Mouse (Mus musculus) kidney, adult 2 months (tissue): Measurements from ENCODE around the gene Fam107b. TPM values are rescaled to one million over a fixed set of nuclear protein-coding genes. Genes with fewer than 3 reads are reported as not detected.
"Not testable (repeated sequence)": the region's sequence is repeated elsewhere in the genome, so short reads cannot be mapped to it uniquely, and the experiment has no call there.

Experiments
- DNase-seq: peaks from one replicate; pipeline ENCODE4 v3.0.0; 2021
- H3K27ac ChIP-seq: fragments of 200-500 bp; 2 replicates; pipeline ENCODE4 v1.5.1; 2012; ENCODE audit warnings: low read depth, low read length, control low read depth, inconsistent platforms; ENCODE audit not compliant: insufficient read depth
- H3K27me3 ChIP-seq: fragments of 200-500 bp; replicated peaks from 2 replicates; pipeline ENCODE4 v1.6.1; 2012; ENCODE audit warnings: mild to moderate bottlenecking, moderate library complexity, low read length, inconsistent platforms; ENCODE audit not compliant: control insufficient read depth, insufficient read depth
- H3K36me3 ChIP-seq: fragments of 200-500 bp; 2 replicates; pipeline ENCODE4 v1.6.1; 2012; ENCODE audit warnings: mild to moderate bottlenecking, moderate library complexity, low read length, inconsistent platforms; ENCODE audit not compliant: control insufficient read depth, insufficient read depth
- H3K4me1 ChIP-seq: fragments of 200-500 bp; 2 replicates; pipeline ENCODE4 v1.6.1; 2011; ENCODE audit warnings: low read length; ENCODE audit not compliant: control insufficient read depth, insufficient read depth
- H3K4me3 ChIP-seq: fragments of 200-500 bp; 2 replicates; pipeline ENCODE4 v1.5.1; 2011; ENCODE audit warnings: mild to moderate bottlenecking, low read depth, low read length, control low read depth; ENCODE audit not compliant: insufficient read depth
- CTCF ChIP-seq: fragments of 200-500 bp; conservative IDR thresholded peaks from 2 replicates; pipeline ENCODE4 v1.5.1; 2011; ENCODE audit warnings: low read depth, mild to moderate bottlenecking, control low read depth, low read length, moderate library complexity, mixed read lengths; ENCODE audit not compliant: insufficient read depth, insufficient read length
- POLR2A ChIP-seq: fragments of 200-500 bp; IDR thresholded peaks from one replicate; pipeline ENCODE4 v1.6.1; 2011; ENCODE audit warnings: low read depth, low read length, control low read depth
- WGBS: fragments of 180-500 bp; shearing (Covaris S2); methylation state at CpG from one replicate; pipeline ENCODE4 v1.1.7; 2018; 5-methylcytosine and 5-hydroxymethylcytosine counted together
- polyA plus RNA-seq: library from polyadenylated mRNA; depleted of rRNA; stranded (reverse); fragments of >200 nt; gene quantifications from 2 replicates; pipeline ENCODE4 v1.2.3, GENCODE M21; 2012

Gene Fam107b
- polyA plus RNA-seq, 1 experiment = 54.3 TPM

- peak; percentile 99 for DNase-seq
- Histone ChIP-seq H3K4me1 (peaks cover 20% of the 10 kb centered on the region), H3K27ac (peak overlapping the region; percentile 85), H3K36me3 (no peaks in the 10 kb centered on the region), H3K4me3 (peak overlapping the region; percentile 89), H3K27me3 (no peaks in the 10 kb centered on the region)
- WGBS = under 1% methylated on average over 41 of the region's 41 CpGs
- TF ChIP-seq CTCF = no peak
- TF ChIP-seq POLR2A = peak; percentile 68
Observed at GRCm38 (mm10) chr2:3713212-3713681, 143.0 kb downstream of the Fam107b start.

- Histone ChIP-seq H3K27me3 (no peaks in the 10 kb centered on the region), H3K4me1 (peaks cover 20% of the 10 kb centered on the region), H3K4me3 (peak overlapping the region; percentile 89), H3K36me3 (no peaks in the 10 kb centered on the region), H3K27ac (peak overlapping the region; percentile 74)
- DNase-seq = peak; percentile 51
- WGBS = under 1% methylated on average over 38 of the region's 38 CpGs
- TF ChIP-seq POLR2A (no peak), CTCF (no peak)
Observed at GRCm38 (mm10) chr2:3713682-3714361, 143.5 kb downstream of the Fam107b start.

- Histone ChIP-seq H3K4me1 (peaks cover 20% of the 10 kb centered on the region), H3K36me3 (no peaks in the 10 kb centered on the region), H3K27me3 (no peaks in the 10 kb centered on the region), H3K4me3 (peak overlapping the region; percentile 89), H3K27ac (no peak overlapping the region)
- TF ChIP-seq POLR2A (no peak), CTCF (no peak)
- 33% methylated on average over 1 of the region's 1 CpGs for WGBS
- no peak for DNase-seq
Observed at GRCm38 (mm10) chr2:3714511-3714910, 144.2 kb downstream of the Fam107b start.

- TF ChIP-seq CTCF (no peak), POLR2A (no peak)
- DNase-seq = no peak
- H3K27ac ChIP-seq = no peak overlapping the region; the same call in 1 of the 2 replicates
- H3K36me3 ChIP-seq = no peaks in the 10 kb centered on the region
- no peaks in the 10 kb centered on the region for H3K27me3 ChIP-seq
- WGBS = 17% methylated on average over 3 of the region's 3 CpGs
- H3K4me1 ChIP-seq = peaks cover 25% of the 10 kb centered on the region
- H3K4me3 ChIP-seq = peak overlapping the region; percentile 1
Observed at GRCm38 (mm10) chr2:3715424-3715823, 145.1 kb downstream of the Fam107b start.

GRCm38 (mm10) chr2:3717268-3717667, 147.0 kb downstream of the Fam107b start:
- Histone ChIP-seq H3K4me3 (no peak overlapping the region), H3K27me3 (no peaks in the 10 kb centered on the region), H3K27ac (no peak overlapping the region), H3K36me3 (no peaks in the 10 kb centered on the region), H3K4me1 (peaks cover 25% of the 10 kb centered on the region)
- 56% methylated on average over 5 of the region's 5 CpGs for WGBS
- DNase-seq = no peak
- no peak for TF ChIP-seq CTCF
- no peak for TF ChIP-seq POLR2A

GRCm38 (mm10) chr2:3717847-3718246, 147.6 kb downstream of the Fam107b start:
- no peaks in the 10 kb centered on the region for H3K27me3 ChIP-seq
- no peak overlapping the region for H3K27ac ChIP-seq
- no peaks in the 10 kb centered on the region for H3K36me3 ChIP-seq
- H3K4me1 ChIP-seq = peaks cover 23% of the 10 kb centered on the region
- H3K4me3 ChIP-seq = no peak overlapping the region
- 52% methylated on average over 4 of the region's 4 CpGs for WGBS
- TF ChIP-seq POLR2A (no peak), CTCF (no peak)
- no peak for DNase-seq

GRCm38 (mm10) chr2:3719436-3720121, 149.3 kb downstream of the Fam107b start:
- not testable (repeated sequence) for H3K4me3 ChIP-seq, H3K36me3 ChIP-seq, H3K27me3 ChIP-seq, H3K27ac ChIP-seq, DNase-seq
- WGBS = 58% methylated on average over 5 of the region's 5 CpGs
- peaks cover 33% of the 10 kb centered on the region for H3K4me1 ChIP-seq
